Mouse (Mus musculus) liver, adult (tissue): ENCODE results near the gene Olfr1336.

ENCODE experiments used
- GATA4 ChIP-seq: IDR thresholded peaks from 2 replicates; pipeline ENCODE4 v1.6.1; 2014; ENCODE audit warnings: mild to moderate bottlenecking, low read length; ENCODE audit not compliant: insufficient replicate concordance

Olfr1336 gene

GRCm38 (mm10) chr7:6455868-6456267 lies at the start of gene Olfr1336:
Olfr1336 (plus strand) TSS chr7:6456168.
- TF ChIP-seq GATA4, result no peak

- TF ChIP-seq GATA4, result peak; percentile 71; the same call in 1 of the 2 replicates
These were observed 45.9 kb upstream of the Olfr1336 start, which contains the start of gene Gm20715 for GRCm38 (mm10) chr7:6410043-6410442. Gm20715 (plus strand) TSS chr7:6410277.

- no peak for TF ChIP-seq GATA4
These were observed 41.1 kb upstream of the Olfr1336 start for GRCm38 (mm10) chr7:6414626-6415441.

GRCm38 (mm10) chr7:6415442-6415787 lies 40.6 kb upstream of the Olfr1336 start:
- no peak for TF ChIP-seq GATA4

GRCm38 (mm10) chr7:6419894-6420293 lies 36.1 kb upstream of the Olfr1336 start:
- no peak for TF ChIP-seq GATA4

GRCm38 (mm10) chr7:6429381-6429780 lies 26.6 kb upstream of the Olfr1336 start:
- TF ChIP-seq GATA4, result no peak

- TF ChIP-seq GATA4, result no peak
These were observed 25.6 kb upstream of the Olfr1336 start for GRCm38 (mm10) chr7:6430342-6430741.

- no peak for TF ChIP-seq GATA4
These were observed 17.6 kb upstream of the Olfr1336 start, which contains the start of gene Olfr1344 for GRCm38 (mm10) chr7:6438388-6438787. Olfr1344 (plus strand) TSS chr7:6438688.

- TF ChIP-seq GATA4, result no peak
These were observed 14.8 kb upstream of the Olfr1336 start for GRCm38 (mm10) chr7:6441173-6441572.

- TF ChIP-seq GATA4, result no peak
These were observed 8.2 kb upstream of the Olfr1336 start for GRCm38 (mm10) chr7:6447771-6448170.

- no peak for TF ChIP-seq GATA4
These were observed 431 bp downstream of the Olfr1336 start for GRCm38 (mm10) chr7:6456399-6456798.

- TF ChIP-seq GATA4, result no peak
These were observed 11.0 kb downstream of the Olfr1336 start, which contains the start of gene Olfr1346 for GRCm38 (mm10) chr7:6466951-6467350. Olfr1346 (plus strand) TSS chr7:6467101.

GRCm38 (mm10) chr7:6486841-6487240 lies 30.9 kb downstream of the Olfr1336 start, which contains the start of gene Olfr5:
Olfr5 (minus strand) TSS chr7:6486941.
- TF ChIP-seq GATA4, result no peak

GRCm38 (mm10) chr7:6499655-6500054 lies 43.7 kb downstream of the Olfr1336 start, which contains the start of gene Olfr1347:
Olfr1347 (minus strand) TSS chr7:6499755.
- TF ChIP-seq GATA4, result no peak

- TF ChIP-seq GATA4, result no peak
These were observed 52.7 kb downstream of the Olfr1336 start, which contains the start of gene Olfr1348 for GRCm38 (mm10) chr7:6508648-6509047. Olfr1348 (minus strand) TSS chr7:6508748.
